Mouse (Mus musculus): ENCODE measurements around the gene Tnfrsf8. TPM values are rescaled to one million over a fixed set of nuclear protein-coding genes. Genes with fewer than 3 reads are reported as not detected.

Tnfrsf8 gene
- total and polyA plus RNA-seq, 3 experiments, result 12.7 to 31.0 (median 24.7) TPM

GRCm38 (mm10) chr4:145254418-145254817 is 60.5 kb downstream of the Tnfrsf8 start (continued):
- TF ChIP-seq KAT2A (IDR thresholded peaks at IDR 0.05; ENCODE audit: insufficient replicate concordance, low read length) (no peak), JUND (conservative IDR thresholded peaks at IDR 0.05; ENCODE audit: low read depth, low read length) (peak; percentile 64; the same call in 1 of the 2 replicates), USF1 (IDR thresholded peaks at IDR 0.05; ENCODE audit: low read depth, low read length) (no peak), ETS1 (conservative IDR thresholded peaks at IDR 0.05; ENCODE audit: low read depth, low read length) (peak; percentile 93), MAZ (IDR thresholded peaks at IDR 0.05; ENCODE audit: low read depth, low read length) (peak; percentile 73; the same call in 1 of the 2 replicates), CHD1 (IDR thresholded peaks at IDR 0.05; ENCODE audit: low read depth, low read length) (peak; percentile 69; the same call in 1 of the 2 replicates), MYC (IDR thresholded peaks at IDR 0.05; ENCODE audit: low read depth, low read length) (no peak), ZMIZ1 (IDR thresholded peaks at IDR 0.05; ENCODE audit: low read depth, low read length) (no peak), E2F4 (IDR thresholded peaks at IDR 0.05; ENCODE audit: insufficient replicate concordance, low read depth, low read length) (no peak), POLR2AphosphoS2 (IDR thresholded peaks at IDR 0.05; ENCODE audit: low read depth, low read length) (no peak), TBP (conservative IDR thresholded peaks at IDR 0.05; ENCODE audit: low read depth, low read length) (peak; percentile 57; the same call in 1 of the 2 replicates), NELFE (IDR thresholded peaks at IDR 0.05; ENCODE audit: low read depth, low read length) (no peak), POLR2A (IDR thresholded peaks at IDR 0.05; ENCODE audit: low read depth, low read length) (peak; percentile 40; the same call in 1 of the 2 replicates), RAD21 (IDR thresholded peaks at IDR 0.05; ENCODE audit: low read depth, low read length) (no peak; the same call in 1 of the 2 replicates), MXI1 (IDR thresholded peaks at IDR 0.05; ENCODE audit: low read depth, low read length) (peak; percentile 84), IRF4 (IDR thresholded peaks at IDR 0.05; ENCODE audit: low read depth, low read length) (peak; percentile 81), HCFC1 (IDR thresholded peaks at IDR 0.05; ENCODE audit: low read depth, low read length) (no peak)

- TF ChIP-seq MYC (IDR thresholded peaks at IDR 0.05; ENCODE audit: low read depth, low read length) (no peak), CHD1 (IDR thresholded peaks at IDR 0.05; ENCODE audit: low read depth, low read length) (no peak), CTCF (conservative IDR thresholded peaks at IDR 0.05 in 1 of 2, IDR thresholded peaks at IDR 0.05 in 1 of 2; ENCODE audit: low read depth in 2 of 2, low read length in 2 of 2) (peak in 1 of 2 experiments; percentile 19; a peak in 1 of 4 replicates), EP300 (IDR thresholded peaks at IDR 0.05; ENCODE audit: low read length) (peak; percentile 42; the same call in 1 of the 2 replicates), ZNF384 (IDR thresholded peaks at IDR 0.05; ENCODE audit: low read depth, low read length) (peak; percentile 44; the same call in 1 of the 2 replicates)
- dilution Hi-C loops (cut with MboI; ENCODE audit: extremely low pct_ligation_motif_present, extremely low pct_unique_long_range_greater_than_20kb, low sequenced_read_pairs) (no loop called here), in situ Hi-C loops (cut with MboI; ENCODE audit: low pct_ligation_motif_present, low pct_unique_long_range_greater_than_20kb, low sequenced_read_pairs) (no loop called here)
- Histone ChIP-seq H3K9ac (ENCODE audit: insufficient read depth, low read depth) (no peak overlapping the region), H3K36me3 (replicated peaks in 1 of 2; ENCODE audit: control insufficient read depth in 1 of 2, insufficient read depth in 1 of 2, low read length in 1 of 2) (no peaks in the 10 kb centered on the region), H3K9me3 (replicated peaks; ENCODE audit: low read length) (no peaks in the 10 kb centered on the region), H3K4me1 (ENCODE audit: control insufficient read depth in 1 of 2, insufficient read depth in 2 of 2) (peaks cover 48 to 88% of the 10 kb centered on the region in 2 experiments), H3K27me3 (replicated peaks) (no peaks in the 10 kb centered on the region), H3K27ac (ENCODE audit: insufficient read depth, low read depth) (no peak overlapping the region), H3K4me2 (ENCODE audit: insufficient read depth, low read depth, poor library complexity, severe bottlenecking) (peak overlapping the region; percentile 10; the same call in 1 of the 2 replicates), H3K79me2 (replicated peaks; ENCODE audit: control insufficient read depth, extremely low read depth, insufficient read depth, poor library complexity, severe bottlenecking) (no peaks in the 10 kb centered on the region), H3K4me3 (replicated peaks in 1 of 3; ENCODE audit: low read depth in 2 of 3, low read length in 2 of 3, poor library complexity in 1 of 3) (no peak overlapping the region)
- no peak for DNase-seq (ENCODE audit: extremely low read depth)
Measured at GRCm38 (mm10) chr4:145252611-145253010, 62.4 kb downstream of the Tnfrsf8 start.
